Mouse (Mus musculus): ENCODE measurements around the gene Dnm3. TPM values are rescaled to one million over a fixed set of nuclear protein-coding genes. Genes with fewer than 3 reads are reported as not detected.
A peak's percentile ranks its signal among the peaks of the same experiment; 100 is the strongest.

Dnm3 gene
- total RNA-seq, 1 experiment from 2014 or later: 10.4 TPM

GRCm38 (mm10) chr1:162207708-162208043 lies 270.2 kb downstream of the Dnm3 start:
- DNase-seq: no peak

DNA sequence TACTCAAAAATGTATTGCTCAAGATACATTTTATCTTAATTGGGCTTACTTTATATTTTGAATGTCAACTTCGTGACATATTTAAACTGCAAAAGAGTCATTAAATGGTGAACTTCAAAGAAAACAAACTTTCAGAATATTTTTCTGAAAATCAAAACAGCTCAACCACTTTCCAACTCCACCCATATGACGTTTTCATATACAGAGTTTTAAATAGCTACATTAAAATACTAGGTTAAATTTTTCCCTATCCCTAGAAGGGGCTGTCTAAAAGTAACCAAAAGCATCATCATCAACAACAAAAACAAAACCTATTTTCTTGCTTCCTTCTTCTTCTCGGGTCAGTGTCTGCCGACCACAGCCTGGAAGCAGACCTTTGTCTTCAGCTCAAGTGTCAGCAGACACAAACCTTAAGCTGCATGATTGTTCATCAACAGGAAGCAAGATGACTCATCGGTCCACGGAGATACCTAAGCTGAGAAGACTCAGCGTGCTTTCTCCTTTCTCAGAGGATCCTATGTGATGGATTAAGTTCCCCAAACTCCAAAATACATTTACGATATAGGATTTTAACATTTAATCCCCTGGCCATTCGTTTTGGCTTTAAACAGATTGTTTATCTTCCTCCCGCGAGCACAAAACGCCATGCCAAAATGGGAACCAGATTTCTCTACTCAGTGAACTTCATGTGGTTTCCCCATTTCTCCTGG lies 270.7 kb downstream of the Dnm3 start:
- DNase-seq: no peak

DNA sequence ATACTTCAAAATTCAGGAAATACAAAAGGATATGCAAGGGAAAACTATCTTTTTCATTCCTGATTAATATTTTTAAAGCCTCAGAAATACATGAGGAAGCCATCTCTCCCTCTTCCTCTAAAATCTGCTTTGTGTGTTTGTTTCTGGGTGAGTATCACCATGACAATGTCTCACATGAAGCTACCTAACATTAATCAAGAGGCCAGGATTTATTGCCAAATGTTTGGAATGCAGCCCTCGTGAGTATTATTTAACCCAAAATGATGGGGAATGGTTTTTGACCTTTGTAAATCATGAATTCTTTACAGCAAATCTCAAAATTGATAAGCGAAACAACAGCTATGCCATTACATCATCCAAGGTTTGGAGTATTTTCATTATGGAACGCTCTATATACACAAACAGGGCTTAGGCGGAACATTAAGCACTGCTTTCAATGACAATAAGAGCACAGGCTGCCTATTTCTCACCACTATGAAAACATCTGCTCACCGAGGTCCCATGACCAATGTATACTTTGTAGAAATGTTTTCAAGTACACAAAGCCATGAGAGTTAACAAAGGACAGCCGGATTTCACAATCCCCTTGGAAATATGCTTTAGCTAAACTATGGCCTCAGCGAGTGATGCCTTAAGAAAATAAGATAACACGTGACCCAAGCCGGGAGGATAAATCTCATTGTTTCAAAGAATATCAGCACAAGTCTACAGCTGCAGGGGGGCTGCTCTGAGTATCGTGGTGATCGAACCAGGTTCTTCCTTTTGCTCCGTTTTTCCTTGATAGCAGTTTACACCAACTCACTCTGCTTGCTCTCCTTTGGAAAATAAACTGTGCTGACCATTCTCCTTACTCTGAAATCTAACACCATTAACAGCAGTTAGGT lies 275.1 kb downstream of the Dnm3 start:
- no peak for DNase-seq

GRCm38 (mm10) chr1:162200446-162200845 lies 277.4 kb downstream of the Dnm3 start:
- no peak for DNase-seq

GRCm38 (mm10) chr1:162196812-162197680 lies 280.8 kb downstream of the Dnm3 start:
- no peak for DNase-seq

GRCm38 (mm10) chr1:162188744-162189143 lies 289.1 kb downstream of the Dnm3 start:
- no peak for DNase-seq

GRCm38 (mm10) chr1:162187352-162188120 lies 290.3 kb downstream of the Dnm3 start:
- DNase-seq: no peak

DNA sequence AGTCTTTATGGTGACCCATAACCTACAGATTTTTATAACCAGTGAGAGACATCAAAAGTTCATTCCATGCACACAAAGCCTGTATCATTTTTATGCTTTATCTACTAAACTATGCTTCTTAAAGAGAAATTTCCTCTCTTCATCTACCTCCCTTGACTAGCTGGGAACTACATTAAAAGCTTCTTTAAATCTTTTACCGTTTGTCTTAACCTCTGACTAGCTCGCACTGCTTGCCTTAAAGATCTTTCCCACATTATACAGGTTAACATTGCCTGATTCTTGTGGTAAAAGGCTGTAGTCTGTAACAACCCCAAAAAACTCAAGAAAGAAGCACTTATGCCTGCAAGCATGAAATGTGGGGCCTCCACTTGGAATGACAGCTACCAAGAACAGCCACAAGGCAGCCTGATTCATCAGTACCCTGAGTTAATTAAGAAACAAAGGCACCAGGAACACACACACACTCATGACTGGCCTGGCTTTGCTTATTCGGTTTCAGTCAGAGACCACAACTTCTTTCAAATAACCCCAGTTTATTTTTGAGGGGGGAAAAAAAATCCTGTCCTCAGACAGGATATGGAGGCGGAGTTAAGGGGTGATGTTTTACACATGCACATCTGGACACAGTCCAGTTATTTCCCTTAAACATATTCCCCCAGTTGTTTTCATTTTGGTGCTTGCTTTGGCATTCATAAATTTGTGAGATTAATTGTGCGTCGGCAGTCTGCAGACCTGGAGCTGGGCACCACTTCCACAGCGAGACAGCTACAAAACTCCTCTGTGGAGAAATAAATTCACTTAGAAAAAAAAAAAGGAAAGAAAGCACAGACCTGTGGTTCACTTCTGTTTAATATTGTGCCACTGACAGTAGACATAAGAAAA lies 291.1 kb downstream of the Dnm3 start:
- no peak for DNase-seq

DNA sequence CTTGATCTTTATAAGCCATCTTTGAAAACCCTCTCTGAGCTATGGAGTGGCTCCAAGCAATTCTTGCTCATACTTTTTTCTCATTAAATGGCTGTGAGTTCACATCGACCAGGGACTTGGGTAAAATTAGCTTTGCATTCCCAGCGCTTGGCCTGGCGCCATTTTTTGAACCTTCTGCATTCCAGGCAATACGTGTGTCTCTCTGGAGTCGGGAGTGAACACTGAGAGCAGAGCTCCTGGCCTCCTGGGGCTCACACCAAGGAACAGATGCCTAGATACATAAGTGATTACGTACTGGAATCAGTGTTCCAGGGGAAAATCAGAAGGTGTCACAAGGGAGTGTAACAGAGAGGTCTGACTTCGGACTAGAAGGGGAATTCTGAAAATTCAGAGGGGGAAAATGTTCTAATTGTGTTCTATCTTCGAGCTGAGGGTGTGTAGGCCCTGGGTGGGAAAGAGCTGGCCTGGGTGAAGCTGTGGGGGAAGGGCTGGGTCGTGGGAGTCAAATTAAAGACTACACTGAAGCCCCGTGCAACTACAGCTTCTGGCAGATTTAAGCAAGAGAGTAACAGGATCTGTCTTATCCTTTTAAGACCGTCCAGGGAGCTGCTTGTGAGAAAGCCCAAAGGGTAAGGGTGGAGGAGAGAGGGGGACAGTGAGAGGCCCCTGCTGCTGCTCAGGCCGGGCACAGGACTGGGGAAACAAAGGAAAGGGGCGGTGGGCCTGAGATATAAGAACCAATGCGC lies 293.7 kb downstream of the Dnm3 start:
- peak; percentile 52 for DNase-seq

GRCm38 (mm10) chr1:162183438-162183837 lies 294.4 kb downstream of the Dnm3 start:
- DNase-seq: no peak

DNA sequence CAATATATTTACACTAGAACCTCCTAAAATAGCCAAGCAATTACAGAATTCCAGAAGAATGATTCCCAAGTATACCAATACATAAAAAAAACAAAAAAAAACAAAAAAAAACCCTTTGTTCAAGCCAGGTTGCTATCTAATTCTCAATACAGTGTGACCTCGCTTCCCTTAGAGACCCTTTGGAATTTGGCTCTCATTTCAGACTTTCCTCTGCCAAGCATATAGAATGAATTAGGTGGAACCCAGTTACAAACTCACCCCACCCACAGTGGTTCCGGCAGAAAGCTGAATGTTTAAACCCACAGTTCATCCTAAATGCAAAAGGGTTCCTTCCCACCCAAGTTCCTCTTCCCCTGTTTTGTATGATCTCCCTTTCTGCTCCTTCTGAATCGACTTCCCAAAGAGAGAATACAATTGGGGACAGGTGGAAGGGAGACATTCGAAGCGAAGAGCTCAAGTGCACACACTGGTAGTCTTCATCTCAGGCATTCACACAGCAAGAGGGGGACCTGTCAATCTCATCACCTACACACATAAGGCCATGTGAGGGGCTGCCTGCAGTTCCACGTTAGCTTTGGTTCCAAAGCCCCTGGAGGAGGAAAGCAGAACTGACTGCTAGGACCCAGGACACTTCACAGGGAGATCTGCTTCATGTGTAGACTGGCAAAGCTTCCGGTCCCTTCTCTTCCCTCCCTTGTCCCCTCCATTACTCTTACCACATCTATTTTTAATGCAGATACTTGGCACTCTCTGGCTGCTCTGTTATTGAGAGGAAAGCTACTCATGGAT lies 296.5 kb downstream of the Dnm3 start:
- no peak for DNase-seq

- no peak for DNase-seq
These were observed 297.4 kb downstream of the Dnm3 start for GRCm38 (mm10) chr1:162180451-162180850.

DNA sequence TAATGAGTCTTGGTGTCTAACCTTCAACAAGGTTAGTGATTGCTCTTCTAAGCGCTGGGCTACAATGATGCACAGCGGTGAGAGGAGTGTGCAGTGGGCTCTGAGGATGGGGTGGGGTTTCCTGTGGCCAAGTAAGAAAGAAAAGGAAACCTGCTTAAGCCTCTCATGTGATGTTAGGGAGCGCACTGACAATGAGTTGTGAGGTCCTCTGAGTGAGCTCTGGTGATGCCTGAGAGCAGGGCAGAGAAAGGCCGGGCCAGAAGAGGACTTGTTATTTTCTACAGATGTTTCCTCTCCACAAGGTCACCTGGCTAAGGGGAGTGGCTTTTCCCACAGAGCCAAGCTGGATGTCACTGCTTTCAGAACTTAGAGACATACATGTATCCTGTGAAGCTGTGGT lies 298.4 kb downstream of the Dnm3 start:
- DNase-seq: no peak

GRCm38 (mm10) chr1:162172806-162173205 lies 305.0 kb downstream of the Dnm3 start:
- no peak for DNase-seq

DNA sequence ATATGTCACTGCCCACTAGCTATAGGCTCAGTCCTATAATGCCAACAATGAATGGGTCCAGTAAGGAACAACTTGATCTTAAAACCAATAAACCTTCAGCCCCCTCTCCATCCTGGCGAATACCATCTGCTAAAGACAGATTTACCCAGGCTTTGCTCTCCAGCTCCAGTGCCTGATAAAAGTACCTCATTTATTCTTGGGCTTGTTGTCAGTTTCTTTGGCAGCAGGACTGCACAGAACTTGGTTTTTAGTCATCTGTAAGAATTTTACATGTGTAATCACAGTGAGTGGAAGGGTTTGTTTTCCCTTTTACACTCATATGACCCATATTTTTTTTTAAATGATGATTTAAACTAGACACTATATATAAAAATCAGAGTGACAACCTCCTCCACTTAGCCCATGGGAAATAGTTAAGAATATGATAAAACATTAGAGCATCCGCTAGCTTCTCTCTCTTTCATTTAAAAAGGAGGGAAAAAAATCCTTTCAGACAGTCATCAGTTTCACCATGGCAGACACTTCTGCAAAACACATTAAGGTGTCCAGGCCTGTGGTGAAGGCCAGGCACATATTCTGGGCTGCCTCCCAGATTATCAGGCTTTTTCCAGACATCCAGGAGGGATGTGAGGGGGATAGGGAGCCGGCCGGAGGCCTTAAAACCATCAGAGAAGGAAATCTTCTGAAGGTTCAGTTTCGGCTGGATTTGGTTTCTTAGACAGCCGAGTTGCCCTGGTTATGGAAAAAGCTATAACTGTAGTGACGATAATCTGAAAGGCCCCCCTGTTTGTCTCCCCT lies 313.9 kb downstream of the Dnm3 start:
- DNase-seq: no peak

DNA sequence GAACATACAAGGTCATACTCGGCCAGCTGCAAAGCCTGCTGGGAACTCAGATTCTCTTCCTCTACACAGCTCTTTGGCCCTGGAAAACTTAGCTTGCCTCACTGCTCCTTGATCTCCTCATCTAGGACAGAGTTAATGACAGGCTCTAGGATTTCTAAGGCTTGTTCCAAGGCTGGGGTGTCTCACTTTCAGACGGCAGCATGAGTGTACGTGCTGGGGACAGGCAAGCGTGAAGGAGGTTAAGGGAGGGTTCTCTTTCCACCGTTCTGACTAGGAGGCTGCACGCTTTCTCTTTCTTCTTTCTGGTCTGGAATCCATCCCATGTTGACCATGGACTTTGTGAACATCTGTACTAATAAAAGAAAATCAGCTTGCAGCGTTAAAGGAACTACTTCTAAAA lies 315.2 kb downstream of the Dnm3 start:
- no peak for DNase-seq

DNA sequence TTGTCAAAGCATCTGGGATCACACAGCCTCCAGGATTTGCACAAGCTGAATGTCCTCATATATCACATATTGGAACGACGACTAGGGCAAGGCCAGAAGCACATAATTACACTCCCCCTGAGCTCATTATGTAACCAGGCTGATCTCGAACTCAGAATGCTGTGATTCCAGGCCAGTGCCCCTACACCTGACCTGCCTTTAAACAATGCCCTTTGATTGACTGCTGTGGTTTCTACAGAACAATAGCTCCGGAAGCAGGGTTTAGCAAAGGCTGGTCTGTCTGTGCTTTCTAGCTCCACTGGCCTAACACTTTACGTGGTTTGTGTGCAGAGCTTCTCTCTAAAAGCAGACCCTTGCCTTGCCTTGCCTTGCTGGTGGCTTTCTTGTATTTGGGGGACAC lies 315.6 kb downstream of the Dnm3 start:
- DNase-seq: no peak

GRCm38 (mm10) chr1:162160718-162161117 lies 317.1 kb downstream of the Dnm3 start:
- DNase-seq: no peak

Measured in adrenal gland, postnatal 14 days (tissue).